Mouse (Mus musculus) layer of hippocampus, postnatal 14 days (tissue): Measurements from ENCODE around the gene Gamt. TPM values are rescaled to one million over a fixed set of nuclear protein-coding genes. Genes with fewer than 3 reads are reported as not detected.

Experiments used
- DNase-seq, 2 experiments: peaks; one replicate each; pipeline ENCODE4 v3.0.0; 2021 to 2022; ENCODE audit warnings: low spot score in 2 of 2, mixed read lengths in 1 of 2
- total RNA-seq, 2 experiments: library from RNA; stranded (reverse); gene quantifications; 2 replicates each; pipeline ENCODE4 v1.2.3; 2021

Gene Gamt
- total RNA-seq, 2 experiments from 2014 or later = 39.9 to 43.7 TPM

GRCm38 (mm10) chr10:80288097-80288496, 27.3 kb upstream of the Gamt start:
- DNase-seq = no peak

DNA sequence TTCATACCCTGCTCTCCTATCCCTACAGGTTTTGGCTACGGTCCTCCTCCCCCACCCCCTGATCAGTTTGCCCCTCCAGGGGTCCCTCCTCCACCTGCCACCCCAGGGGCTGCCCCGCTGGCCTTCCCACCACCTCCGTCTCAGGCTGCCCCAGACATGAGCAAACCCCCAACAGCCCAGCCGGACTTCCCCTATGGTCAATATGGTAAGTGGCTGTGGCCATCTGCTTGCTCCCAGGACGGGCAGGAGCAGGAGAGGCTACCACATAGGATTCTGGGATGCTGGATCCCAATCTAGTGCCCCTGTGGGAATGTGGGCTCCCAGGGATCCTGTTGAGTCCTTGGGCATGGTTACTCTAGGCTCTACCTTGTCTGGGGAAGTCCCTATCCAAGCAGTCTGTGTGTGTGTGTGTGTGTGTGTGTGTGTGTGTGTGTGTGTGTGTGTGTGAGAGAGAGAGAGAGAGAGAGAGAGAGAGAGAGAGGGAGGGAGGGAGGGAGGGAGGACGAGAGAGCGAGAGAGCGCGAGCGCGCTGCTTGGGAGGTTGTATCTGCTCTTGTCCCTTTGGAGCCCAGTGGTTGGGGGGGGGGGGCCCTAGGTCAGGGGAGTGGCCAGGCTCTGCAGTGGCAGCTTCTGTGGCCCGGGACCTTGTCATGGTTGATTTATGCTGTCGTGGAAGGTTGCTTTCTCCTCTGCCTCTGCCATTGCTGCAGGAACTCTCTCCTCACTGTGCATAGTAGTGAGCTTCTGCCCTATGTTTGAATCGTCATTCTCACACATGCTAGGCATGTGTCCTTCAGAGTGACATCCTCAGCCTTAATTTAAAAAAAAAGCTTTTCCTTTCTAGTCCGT, 24.6 kb upstream of the Gamt start:
- DNase-seq = no peak

- DNase-seq = no peak
Measured at GRCm38 (mm10) chr10:80282481-80283441, 21.9 kb upstream of the Gamt start.

GRCm38 (mm10) chr10:80281921-80282371, 21.1 kb upstream of the Gamt start:
- DNase-seq = no peak

DNA sequence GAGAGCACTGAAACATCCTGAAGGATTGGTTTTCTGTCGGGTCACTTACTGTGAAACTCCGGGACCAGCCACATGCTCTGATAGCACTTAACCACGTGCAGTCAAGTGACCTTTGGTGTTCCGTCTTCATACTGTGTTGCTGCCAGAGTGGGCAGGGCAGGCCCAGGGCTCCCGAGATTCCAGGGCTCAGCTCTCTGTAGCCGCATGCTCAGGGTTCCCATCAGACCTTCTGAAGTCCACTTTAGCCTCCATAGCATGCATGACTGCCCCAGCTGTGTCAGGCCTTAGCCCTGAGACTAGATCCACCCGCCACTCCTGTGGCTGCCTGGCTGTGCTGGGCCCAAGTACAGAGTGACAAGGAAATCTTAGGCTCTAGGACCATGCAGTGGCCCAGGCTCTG, 20.5 kb upstream of the Gamt start:
- no peak for DNase-seq

GRCm38 (mm10) chr10:80279273-80279672, 18.5 kb upstream of the Gamt start:
- no peak for DNase-seq

DNA sequence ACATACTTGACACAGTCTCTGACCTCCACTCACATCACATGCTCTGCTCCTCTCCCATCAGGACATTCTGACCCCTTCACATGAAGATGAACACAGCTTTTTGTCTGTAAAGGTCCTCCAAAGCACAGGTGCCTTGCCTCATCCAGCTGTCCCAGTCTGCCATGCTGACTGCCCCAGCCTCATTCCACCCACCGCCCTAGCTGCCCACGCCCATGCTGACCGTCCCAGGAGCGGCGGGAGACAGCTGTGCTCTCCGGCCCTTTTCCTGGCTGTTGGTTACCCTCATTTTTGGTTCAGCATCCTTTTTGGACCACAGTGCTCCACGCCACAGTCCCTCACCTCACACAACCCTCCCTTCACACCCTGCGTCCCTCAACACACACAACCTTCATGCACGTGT, 17.6 kb upstream of the Gamt start:
- no peak for DNase-seq

DNA sequence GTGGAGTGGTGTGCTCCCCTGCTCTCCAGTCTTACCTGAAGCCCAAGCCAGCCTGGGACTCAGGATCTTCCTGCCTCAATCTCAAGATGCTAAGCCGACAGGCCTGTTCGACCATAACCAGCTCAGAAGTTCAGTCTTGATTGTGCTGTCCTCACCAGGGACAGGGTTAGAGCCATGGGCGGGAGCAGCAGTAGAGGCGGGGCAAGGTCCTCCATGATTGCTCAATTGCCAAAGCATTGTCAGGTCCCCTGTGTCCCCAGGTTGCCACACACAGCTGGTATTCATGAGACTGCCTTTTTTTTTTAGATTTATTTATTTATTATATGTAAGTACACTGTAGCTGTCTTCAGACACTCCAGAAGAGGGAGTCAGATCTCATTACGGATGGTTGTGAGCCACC, 15.4 kb upstream of the Gamt start:
- DNase-seq = no peak

DNA sequence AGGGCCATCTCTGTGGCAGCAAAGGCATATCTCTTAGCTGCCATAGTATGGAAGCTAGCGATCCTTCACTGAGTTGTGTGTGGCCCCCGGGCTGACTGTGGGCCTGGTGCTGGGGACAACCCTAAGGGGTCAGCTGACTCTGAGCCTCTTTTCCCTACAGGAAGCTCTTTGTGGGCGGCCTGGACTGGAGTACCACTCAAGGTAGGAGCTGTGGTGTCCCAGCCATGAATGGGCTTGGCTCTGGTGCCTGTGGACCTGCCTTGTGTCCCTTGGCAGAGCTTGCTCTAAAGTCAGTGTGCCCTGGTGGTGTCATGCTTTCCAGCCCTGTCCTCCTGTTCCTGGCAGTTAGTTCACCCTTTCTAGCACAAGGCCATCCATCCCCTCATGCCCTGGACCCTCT, 13.0 kb upstream of the Gamt start:
- DNase-seq = no peak

DNA sequence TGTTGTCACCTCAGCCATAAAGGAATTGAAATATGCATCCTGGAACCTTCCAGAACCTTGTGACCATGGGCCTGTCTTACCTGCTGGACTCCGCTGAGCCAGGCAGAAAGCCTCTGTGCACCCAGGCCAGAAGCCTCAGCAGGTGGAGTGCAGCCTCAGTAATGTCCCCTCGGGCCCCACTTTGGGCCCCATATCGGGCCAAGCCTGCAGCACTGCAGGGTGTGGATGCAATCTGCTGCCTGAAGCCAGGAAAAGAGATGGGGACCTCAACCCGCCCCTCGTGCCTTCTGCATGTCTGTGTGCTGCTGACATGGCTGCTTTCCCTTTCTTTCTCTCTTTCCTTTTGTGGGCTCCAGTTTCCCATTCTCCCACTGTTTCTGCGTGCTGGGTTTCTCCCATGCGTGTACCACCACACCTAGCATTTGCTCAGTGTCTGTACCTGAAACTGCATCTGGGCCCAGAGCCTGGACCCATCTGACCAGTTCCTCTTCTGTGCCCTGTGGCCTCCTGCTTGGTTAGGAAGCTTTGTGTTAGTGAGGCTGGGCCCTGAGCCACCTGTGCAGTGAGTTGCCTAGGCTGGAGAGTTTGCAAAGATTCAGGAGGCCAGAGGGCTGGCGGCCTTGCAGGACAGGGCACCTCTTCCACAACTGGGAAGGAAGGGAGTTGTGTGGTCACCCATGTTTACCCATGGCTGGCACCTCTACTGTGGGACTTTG, 11.2 kb upstream of the Gamt start:
- no peak for DNase-seq

DNA sequence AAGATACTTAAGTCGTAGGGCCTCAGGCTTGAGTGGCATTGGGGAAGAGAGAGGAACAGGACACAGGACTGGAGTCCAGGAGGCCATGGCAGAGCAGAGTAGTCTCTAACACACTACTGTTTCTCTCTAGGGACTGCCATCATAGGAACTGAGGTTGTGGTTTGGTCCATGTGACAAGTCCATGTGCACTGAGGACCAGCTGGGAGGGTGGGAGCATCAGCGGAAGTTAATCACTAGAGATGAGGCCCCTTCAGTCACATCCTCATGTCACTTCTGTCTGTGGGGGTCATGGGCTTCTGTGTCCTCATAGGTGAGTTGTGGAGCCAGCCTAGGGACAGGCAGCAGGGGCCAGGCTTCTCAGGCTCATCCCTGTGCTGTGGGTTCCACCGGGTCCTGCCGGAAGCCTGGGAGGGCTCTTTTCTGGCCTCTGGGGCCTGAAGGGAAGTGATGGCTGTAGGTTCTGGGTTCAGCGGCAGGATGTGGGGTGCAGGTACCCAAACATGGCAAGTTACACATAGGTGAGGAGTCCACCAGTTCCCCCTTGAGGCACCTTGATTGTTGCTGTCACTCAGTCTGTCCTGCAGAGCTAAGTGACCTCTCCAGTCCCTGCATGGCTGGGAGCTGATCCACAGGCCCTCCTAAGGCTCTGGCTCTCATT, 10.5 kb upstream of the Gamt start:
- no peak for DNase-seq

GRCm38 (mm10) chr10:80270734-80271181, 9.9 kb upstream of the Gamt start:
- DNase-seq = no peak

DNA sequence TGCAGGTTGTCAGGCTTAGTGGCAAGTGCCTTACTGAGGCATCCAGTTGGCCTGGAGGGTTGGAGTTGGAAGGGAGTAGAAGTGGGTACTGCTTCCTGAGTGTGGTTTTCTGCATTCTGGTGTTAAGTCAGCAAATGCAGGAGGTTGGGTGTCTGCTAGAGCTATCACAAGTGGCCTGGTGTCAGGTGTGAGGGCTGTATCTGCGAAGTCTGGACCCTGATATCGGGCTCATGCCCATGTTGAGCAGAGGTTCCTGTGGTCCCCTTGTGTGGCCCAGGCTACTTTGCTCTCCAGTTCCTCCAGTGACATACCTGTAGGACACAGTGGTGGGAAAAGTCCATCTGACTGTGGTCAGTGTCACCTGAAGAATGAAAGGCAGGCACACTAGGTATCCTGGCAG, 9.3 kb upstream of the Gamt start:
- no peak for DNase-seq

GRCm38 (mm10) chr10:80265149-80265486, 4.3 kb upstream of the Gamt start:
- DNase-seq = no peak

DNA sequence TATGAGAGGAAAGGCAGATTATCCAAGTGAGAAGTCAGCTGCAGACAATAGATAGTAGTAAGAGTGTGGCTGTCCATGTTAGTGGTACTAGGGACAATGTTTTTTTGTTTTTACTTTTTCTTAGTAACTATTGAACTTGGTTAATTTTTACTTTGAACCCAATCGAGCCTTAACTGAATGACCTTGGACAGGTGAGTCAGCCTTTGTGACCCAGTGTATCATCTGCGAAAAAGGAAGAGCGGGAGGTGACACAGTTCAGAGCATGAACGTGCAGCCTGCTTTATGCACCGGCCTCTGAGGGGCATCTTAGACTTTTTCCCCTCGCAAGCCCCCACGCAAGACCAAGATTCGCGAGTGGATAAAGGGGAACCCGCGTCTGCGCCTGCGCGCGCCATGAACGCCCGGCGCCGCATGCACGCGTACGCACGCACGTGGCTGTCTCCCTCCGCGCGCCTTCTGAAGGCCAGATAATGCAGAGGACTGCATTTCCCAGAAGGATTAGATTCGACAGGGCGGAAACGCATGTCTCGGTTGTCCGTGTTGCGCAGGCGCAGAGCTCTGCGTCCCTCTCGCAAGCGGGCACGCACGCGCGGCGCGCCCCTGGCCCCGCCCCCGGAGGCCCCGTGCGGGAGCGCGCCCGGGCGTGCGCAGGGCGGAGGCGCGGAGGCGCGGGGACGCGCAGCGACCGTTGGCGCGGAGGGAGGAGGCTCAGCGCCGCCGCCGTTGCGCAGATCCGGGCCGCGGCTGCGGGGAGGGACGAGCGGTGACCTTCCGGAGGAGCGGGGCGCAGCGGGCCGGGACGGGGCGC, 3.7 kb upstream of the Gamt start:
- peak; percentile 98 to 99 for DNase-seq

DNA sequence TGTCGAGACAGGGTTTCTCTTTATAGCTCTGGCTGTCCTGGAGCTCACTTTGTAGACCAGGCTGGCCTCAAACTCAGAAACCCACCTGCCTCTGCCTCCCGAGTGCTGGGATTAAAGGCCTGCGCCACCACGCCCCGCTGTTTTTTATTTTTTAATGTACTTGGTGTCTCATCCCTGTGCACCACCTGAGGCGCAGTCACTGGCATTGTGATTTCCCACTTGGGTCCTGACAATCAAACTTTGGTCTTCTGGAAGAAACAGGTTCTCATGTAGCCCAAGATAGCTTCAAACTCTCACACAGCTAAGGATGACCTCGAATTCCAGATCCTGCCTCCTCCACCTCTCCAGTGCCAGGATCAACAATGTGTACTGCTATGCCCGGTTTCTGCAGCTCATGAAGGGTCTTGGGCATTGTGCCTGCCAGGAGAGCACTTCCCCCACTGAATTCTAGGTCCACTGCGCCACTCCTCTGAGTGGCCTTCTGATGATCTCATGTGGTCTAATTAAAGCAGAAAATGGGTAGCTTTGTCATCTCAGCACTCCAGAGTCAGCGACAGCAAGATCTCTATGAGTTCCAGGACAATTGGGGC, 2.1 kb upstream of the Gamt start:
- DNase-seq = no peak

DNA sequence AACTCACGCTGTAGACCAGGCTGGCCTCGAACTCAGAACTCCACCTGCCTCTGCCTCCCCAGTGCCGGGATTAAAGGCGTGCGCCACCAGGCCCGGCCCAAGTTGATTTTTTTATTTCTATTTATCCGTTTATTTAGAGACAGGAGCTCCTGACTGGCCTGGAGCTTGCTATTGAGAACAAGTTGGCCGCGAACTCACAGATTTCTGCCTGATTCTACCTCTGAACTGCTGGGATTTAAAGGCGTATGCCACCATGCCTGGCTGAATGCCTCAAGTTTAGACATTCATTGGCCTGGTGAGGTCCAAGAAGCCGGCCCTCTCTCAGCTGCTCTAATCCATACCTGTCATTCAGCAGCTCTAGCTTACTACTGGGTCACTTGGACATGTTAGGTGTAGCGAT, 1.4 kb upstream of the Gamt start:
- DNase-seq = no peak

GRCm38 (mm10) chr10:80261585-80261968, 765 bp upstream of the Gamt start:
- DNase-seq = peak; percentile 88 to 91

DNA sequence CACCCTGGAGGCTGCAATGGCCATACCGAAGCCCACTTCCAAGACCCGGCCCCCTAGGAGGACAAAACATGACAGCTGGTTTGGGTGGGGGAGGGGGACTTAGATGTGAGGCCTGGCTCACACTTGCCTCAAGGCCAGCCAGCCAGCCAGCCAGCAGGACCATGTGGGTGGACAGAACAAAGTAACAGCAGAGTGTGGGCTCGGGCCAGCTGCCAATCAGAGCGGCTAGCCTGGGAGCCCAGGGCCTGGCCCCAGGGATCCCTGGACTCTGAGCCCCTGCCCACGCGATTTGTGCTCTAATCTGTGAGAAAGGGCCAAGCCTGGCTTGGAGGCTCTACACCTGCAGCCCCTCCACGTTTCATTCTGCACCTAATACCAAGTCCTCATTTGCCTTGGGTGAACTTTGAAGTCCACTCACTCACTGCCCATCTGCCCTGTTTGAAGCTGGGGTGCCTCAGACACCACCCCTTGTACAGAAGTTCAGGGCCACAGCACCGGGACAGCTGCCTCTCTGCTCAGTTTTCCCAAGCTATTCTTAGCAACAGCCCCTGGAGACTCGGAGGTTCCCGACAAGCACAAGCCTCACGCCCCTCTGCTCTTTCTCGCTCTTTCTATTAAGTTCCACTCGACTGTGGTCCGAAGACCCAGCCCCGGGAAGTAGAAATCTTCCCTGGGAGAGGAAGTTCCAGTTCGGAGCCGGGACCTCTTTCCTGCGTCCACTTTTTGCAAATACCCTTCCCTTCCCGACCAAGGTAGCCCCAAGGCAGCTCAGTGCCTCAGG, 761 bp downstream of the Gamt start:
- DNase-seq = peak; percentile 58 to 74
